Mouse (Mus musculus) spleen, adult 12 weeks (tissue): ENCODE measurements around the gene Ube2cbp.

Experiments
- DNase-seq: peaks from one replicate; pipeline ENCODE4 v3.0.0; 2022; ENCODE audit warnings: low spot score

The Ube2cbp gene

GRCm38 (mm10) chr9:86423331-86423730 lies 41.4 kb downstream of the Ube2cbp start:
- DNase-seq: no peak

DNA sequence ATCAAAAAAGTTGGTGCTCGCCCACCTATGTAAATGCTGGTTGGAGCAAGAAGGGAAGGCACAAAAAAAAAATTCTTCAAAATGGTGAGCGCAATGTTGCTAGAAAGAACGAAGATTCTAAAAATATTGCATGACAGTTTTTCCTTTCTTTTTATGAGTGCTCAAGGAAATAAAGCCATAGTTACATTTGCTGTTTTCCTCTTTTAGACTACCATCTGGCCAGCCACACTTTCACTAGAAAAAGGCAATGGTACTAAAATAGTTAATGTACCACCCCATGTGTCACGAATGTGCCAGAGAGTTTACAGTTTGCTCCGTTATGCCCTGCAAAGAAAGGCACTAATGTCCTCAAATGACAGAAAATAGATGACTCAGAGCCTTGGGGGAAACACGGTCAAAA lies 45.4 kb downstream of the Ube2cbp start:
- no peak for DNase-seq

DNA sequence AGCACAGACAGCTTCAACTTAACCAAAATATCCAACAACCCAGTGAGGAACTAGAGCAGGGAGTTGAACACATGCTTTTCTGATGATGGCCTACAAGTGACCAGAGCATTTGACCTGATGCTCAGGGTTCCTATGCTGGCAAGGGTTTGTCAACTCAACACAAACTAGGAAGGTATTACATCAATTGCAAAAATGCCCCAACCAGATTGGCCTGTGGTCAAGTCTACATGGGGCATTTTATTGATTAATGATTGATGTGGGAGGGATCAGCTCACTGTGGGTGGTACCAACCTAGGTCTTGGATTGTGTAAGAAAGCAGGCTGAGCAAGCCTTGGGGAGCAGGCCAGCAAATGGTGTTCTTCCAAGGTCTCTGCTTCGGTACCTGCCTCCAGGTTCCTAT lies 46.8 kb downstream of the Ube2cbp start:
- no peak for DNase-seq

GRCm38 (mm10) chr9:86395785-86396184 lies 69.0 kb downstream of the Ube2cbp start:
- no peak for DNase-seq

GRCm38 (mm10) chr9:86395012-86395411 lies 69.7 kb downstream of the Ube2cbp start:
- DNase-seq: no peak

GRCm38 (mm10) chr9:86393586-86394272 lies 71.0 kb downstream of the Ube2cbp start:
- DNase-seq: no peak

GRCm38 (mm10) chr9:86391467-86391866 lies 73.3 kb downstream of the Ube2cbp start:
- DNase-seq: no peak

DNA sequence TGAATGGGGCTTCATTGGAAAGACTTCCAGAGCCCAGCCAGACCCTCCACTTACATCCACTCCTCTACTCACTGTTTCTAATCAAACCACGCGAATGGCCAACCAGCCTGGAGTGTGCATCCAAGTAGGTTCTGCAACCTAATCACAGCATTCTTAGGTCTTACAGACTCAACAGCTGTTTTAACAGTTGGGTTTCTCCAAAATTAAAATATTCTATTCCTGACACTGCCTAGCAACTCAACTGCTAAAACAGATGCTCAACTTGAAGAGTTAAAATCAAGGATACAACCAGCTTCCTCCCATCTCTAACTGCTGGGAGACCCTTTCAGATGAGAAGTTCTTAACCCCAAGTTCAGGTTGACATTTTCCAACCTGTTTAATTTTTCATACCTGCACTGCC lies 74.0 kb downstream of the Ube2cbp start:
- no peak for DNase-seq

GRCm38 (mm10) chr9:86388538-86388937 lies 76.2 kb downstream of the Ube2cbp start:
- no peak for DNase-seq

GRCm38 (mm10) chr9:86376923-86377322 lies 87.8 kb downstream of the Ube2cbp start:
- no peak for DNase-seq

GRCm38 (mm10) chr9:86372783-86373567 lies 91.8 kb downstream of the Ube2cbp start:
- no peak for DNase-seq

GRCm38 (mm10) chr9:86369208-86369607 lies 95.5 kb downstream of the Ube2cbp start:
- DNase-seq: no peak

DNA sequence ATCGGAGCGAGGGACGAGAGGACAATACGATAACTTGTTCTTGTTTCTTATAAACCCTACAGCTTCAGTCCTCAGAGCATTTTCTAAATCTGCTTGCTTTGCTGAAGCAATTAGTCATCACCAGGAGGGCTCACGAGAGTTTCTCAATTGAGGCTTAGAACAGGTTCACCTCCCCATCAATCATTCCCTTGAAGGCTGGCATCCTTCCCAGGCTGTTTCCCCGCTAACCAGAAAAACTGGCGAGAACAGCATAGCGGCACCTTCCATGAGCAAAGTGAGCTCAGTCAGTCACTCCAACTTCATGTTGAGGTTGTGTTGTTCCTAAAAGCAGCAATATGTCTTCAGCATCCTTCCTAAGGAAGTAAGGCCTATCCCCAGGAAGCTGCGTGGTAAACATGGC lies 104.2 kb downstream of the Ube2cbp start:
- DNase-seq: no peak

- DNase-seq: no peak
These were observed 108.9 kb downstream of the Ube2cbp start for GRCm38 (mm10) chr9:86355851-86356250.

- DNase-seq: no peak
These were observed 113.3 kb downstream of the Ube2cbp start for GRCm38 (mm10) chr9:86351491-86351890.

GRCm38 (mm10) chr9:86336792-86337191 lies 128.0 kb downstream of the Ube2cbp start:
- no peak for DNase-seq

- DNase-seq: no peak
These were observed 128.4 kb downstream of the Ube2cbp start for GRCm38 (mm10) chr9:86336361-86336760.

DNA sequence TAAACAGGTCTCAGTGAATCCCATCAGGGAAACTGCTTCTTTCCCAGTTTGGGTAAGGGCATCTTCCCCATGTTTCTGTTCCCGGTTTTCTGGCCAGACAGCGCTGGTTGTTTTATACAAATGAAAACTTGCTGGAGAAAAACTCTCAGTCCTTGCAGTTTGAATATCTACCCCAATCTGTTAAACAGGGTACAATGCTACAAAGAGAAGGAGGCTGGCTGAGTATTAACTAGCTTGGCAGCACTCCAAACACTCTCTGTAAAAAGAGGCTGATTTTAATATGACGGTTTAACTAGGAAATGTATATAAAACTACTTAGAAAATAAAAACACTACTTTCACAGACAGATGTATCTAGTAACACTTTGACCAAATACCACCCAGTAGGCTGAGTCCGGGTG lies 129.2 kb downstream of the Ube2cbp start:
- DNase-seq: no peak

GRCm38 (mm10) chr9:86334357-86334756 lies 130.4 kb downstream of the Ube2cbp start:
- no peak for DNase-seq

- no peak for DNase-seq
These were observed 134.2 kb downstream of the Ube2cbp start for GRCm38 (mm10) chr9:86330591-86330990.

- DNase-seq: no peak
These were observed 136.5 kb downstream of the Ube2cbp start for GRCm38 (mm10) chr9:86328270-86328669.

DNA sequence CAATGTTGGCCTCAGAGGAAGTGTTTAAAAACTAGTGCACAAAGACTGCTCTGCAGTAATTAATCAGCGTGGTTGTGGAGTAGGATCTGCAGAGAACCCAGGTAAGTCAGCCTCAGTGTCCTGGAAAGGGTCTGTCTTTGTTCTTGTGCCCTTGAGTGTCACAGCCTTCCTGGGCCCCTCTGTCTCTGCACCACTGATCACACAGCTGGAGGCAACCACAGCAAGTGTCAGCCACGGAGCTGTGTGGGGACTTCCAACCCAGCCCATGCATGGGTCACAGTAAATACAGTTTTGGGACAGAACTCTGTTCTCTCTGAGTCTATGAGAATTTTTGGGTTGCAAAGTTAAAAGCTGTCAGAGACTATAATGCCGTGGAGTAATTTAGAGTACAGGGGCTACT lies 137.4 kb downstream of the Ube2cbp start:
- DNase-seq: no peak

DNA sequence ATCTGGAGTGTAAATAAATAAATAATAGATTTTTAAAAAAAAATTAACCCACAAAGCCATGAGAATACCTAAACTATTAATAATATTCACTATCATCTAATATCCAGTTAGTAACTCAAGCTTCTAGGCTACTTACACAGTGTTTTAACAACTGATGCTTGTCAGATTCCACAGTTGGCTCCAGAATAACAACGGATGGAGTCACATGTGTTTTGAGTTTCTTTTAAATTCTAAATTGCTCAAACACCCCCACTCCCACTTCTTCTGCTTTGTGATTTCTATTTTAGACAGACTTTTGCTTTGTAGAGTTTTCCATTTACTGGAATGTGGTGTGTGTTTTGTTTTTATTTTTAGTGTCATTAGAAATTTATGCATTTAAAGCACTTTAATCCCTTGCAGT lies 140.0 kb downstream of the Ube2cbp start:
- DNase-seq: no peak
